Mouse (Mus musculus): ENCODE results near the gene Hdgf.

- TF ChIP-seq GATA1 (IDR thresholded peaks at IDR 0.05; ENCODE audit: borderline replicate concordance, low read length) (no peak), FLI1 (IDR thresholded peaks at IDR 0.05; ENCODE audit: low read length) (no peak)
Observed at GRCm38 (mm10) chr3:87885281-87886003, 20.7 kb upstream of the Hdgf start, which contains the start of gene Prcc.
